Mouse (Mus musculus) olfactory bulb, adult 2 months (tissue): ENCODE results near the gene Clic6. TPM values are rescaled to one million over a fixed set of nuclear protein-coding genes. Genes with fewer than 3 reads are reported as not detected.

Source experiments
- H3K27ac ChIP-seq: fragments of 200-500 bp; 2 replicates; pipeline ENCODE4 v1.5.1; 2012; ENCODE audit warnings: low read depth, low read length; ENCODE audit not compliant: insufficient read depth
- H3K4me1 ChIP-seq: fragments of 200-500 bp; 2 replicates; pipeline ENCODE4 v1.6.1; 2012; ENCODE audit warnings: low read length; ENCODE audit not compliant: control insufficient read depth, insufficient read depth
- H3K4me3 ChIP-seq: fragments of 200-500 bp; 2 replicates; pipeline ENCODE4 v1.5.1; 2012; ENCODE audit warnings: mild to moderate bottlenecking, low read depth, low read length, moderate library complexity; ENCODE audit not compliant: insufficient read depth
- CTCF ChIP-seq: fragments of 200-500 bp; IDR thresholded peaks from 2 replicates; pipeline ENCODE4 v1.5.1; 2012; ENCODE audit warnings: low read depth, mild to moderate bottlenecking, low read length, moderate library complexity; ENCODE audit not compliant: insufficient read depth
- POLR2A ChIP-seq: fragments of 200-500 bp; IDR thresholded peaks from 2 replicates; pipeline ENCODE4 v1.6.1; 2012; ENCODE audit warnings: mild to moderate bottlenecking, low read depth, low read length, moderate library complexity; ENCODE audit not compliant: insufficient read depth
- WGBS: fragments of 180-500 bp; shearing (Covaris S2); methylation state at CpG from one replicate; pipeline ENCODE4 v1.1.7; 2018; 5-methylcytosine and 5-hydroxymethylcytosine counted together
- polyA plus RNA-seq: library from polyadenylated mRNA; stranded (reverse); fragments of >200 nt; gene quantifications from 2 replicates; pipeline ENCODE4 v1.2.4, GENCODE M21; 2012; ENCODE audit warnings: low replicate concordance; ENCODE audit not compliant: missing spikeins, insufficient read depth, insufficient read length

Clic6 gene
- not detected in 2 replicates for polyA plus RNA-seq

- Histone ChIP-seq H3K27ac (no peak within 1 kb of the TSS), H3K4me3 (no peak within 1 kb of the TSS), H3K4me1 (no peaks in the 10 kb centered on the region)
- 91% methylated on average over 5 of the region's 5 CpGs for WGBS
- no peak for TF ChIP-seq CTCF
- no peak for TF ChIP-seq POLR2A
Observed at GRCm38 (mm10) chr16:92485436-92485835, at the start of gene Clic6. TSS of gene Clic6 (plus strand) at chr16:92485736.

- TF ChIP-seq POLR2A (no peak), CTCF (no peak)
- Histone ChIP-seq H3K27ac (no peak overlapping the region), H3K4me1 (peaks cover 25% of the 10 kb centered on the region), H3K4me3 (no peak overlapping the region)
- 61% methylated on average over 2 of the region's 2 CpGs for WGBS
Observed at GRCm38 (mm10) chr16:92439775-92440174, 45.8 kb upstream of the Clic6 start.

- Histone ChIP-seq H3K27ac (no peak overlapping the region), H3K4me3 (no peak overlapping the region), H3K4me1 (peaks cover 25% of the 10 kb centered on the region)
- WGBS, result 80% methylated on average over 8 of the region's 8 CpGs
- TF ChIP-seq CTCF (no peak), POLR2A (no peak)
Observed at GRCm38 (mm10) chr16:92440229-92440628, 45.3 kb upstream of the Clic6 start.

GRCm38 (mm10) chr16:92441203-92441602 lies 44.3 kb upstream of the Clic6 start:
- no peak for TF ChIP-seq POLR2A
- no peak for TF ChIP-seq CTCF
- 70% methylated on average over 3 of the region's 3 CpGs for WGBS

GRCm38 (mm10) chr16:92442150-92442549 lies 43.4 kb upstream of the Clic6 start:
- Histone ChIP-seq H3K4me1 (peaks cover 14% of the 10 kb centered on the region; the same call in 1 of the 2 replicates), H3K4me3 (no peak overlapping the region), H3K27ac (no peak overlapping the region)
- TF ChIP-seq CTCF (no peak), POLR2A (no peak)
- WGBS, result 92% methylated on average over 11 of the region's 11 CpGs

More at GRCm38 (mm10) chr16:92441203-92441602, 44.3 kb upstream of the Clic6 start:
- Histone ChIP-seq H3K27ac (no peak overlapping the region), H3K4me1 (peaks cover 18% of the 10 kb centered on the region), H3K4me3 (no peak overlapping the region)

- Histone ChIP-seq H3K4me1 (peaks cover 14% of the 10 kb centered on the region; the same call in 1 of the 2 replicates), H3K27ac (no peak overlapping the region), H3K4me3 (no peak overlapping the region)
- TF ChIP-seq CTCF, result no peak
- TF ChIP-seq POLR2A, result no peak
- whole genome bisulfite sequencing, result 96% methylated on average over 4 of the region's 4 CpGs
Observed at GRCm38 (mm10) chr16:92442946-92443345, 42.6 kb upstream of the Clic6 start.

GRCm38 (mm10) chr16:92443644-92444113 lies 41.9 kb upstream of the Clic6 start:
- WGBS, result 74% methylated on average over 13 of the region's 13 CpGs
- no peak overlapping the region for H3K4me3 ChIP-seq
- TF ChIP-seq CTCF (no peak), POLR2A (no peak)
- peaks cover 14% of the 10 kb centered on the region; the same call in 1 of the 2 replicates for H3K4me1 ChIP-seq
- H3K27ac ChIP-seq, result no peak overlapping the region

GRCm38 (mm10) chr16:92445377-92445776 lies 40.2 kb upstream of the Clic6 start:
- no peak overlapping the region for H3K27ac ChIP-seq
- no peak overlapping the region for H3K4me3 ChIP-seq
- H3K4me1 ChIP-seq, result peaks cover 28% of the 10 kb centered on the region
- 71% methylated on average over 10 of the region's 10 CpGs for WGBS
- no peak for TF ChIP-seq CTCF
- TF ChIP-seq POLR2A, result no peak

GRCm38 (mm10) chr16:92449080-92449479 lies 36.5 kb upstream of the Clic6 start:
- WGBS, result 83% methylated on average over 14 of the region's 14 CpGs
- H3K4me3 ChIP-seq, result no peak overlapping the region
- no peak for TF ChIP-seq CTCF
- no peak for TF ChIP-seq POLR2A
- H3K27ac ChIP-seq, result no peak overlapping the region
- H3K4me1 ChIP-seq, result peaks cover 42% of the 10 kb centered on the region
